10 mouse cellular contexts compared by ENCODE assay signal in the genomic region with DNA sequence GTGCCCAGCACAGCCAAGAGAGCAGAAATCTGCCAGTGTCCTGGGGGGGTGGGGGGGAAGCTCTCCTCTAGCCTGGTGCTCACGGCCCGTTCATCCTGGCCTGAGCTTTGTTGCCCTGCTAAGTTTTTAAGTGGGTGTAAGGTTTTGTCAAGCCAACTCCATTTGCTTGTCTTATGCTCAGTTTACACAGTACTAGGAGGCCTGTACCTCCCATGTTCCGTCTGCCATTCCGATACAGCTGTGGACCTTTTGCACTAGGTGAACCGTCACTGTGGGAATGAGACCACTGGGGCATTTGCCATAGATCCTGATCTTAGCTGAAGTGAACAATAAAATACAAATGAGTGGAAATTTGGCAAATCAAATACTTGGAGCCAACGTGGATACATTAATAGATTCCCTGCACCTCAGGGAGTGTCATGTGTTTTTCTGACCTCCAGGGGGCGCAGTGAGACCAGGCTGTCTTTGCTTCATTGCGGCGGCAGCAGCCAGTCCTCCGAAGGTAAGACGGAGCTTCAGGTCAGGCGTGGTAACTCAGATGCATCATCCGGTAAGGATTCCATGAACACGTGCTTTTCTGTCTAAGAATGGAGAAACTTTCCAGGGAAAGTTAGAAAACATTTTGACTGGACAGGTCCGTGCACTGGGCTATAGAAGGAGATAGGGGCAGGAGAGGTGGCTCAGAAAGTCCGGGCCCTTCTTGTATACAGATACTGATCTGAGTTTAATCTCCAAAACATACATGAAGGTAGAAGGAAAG. TPM values are rescaled to one million over a fixed set of nuclear protein-coding genes. Genes with fewer than 3 reads are reported as not detected.
DNase-seq lines count a peak whose midpoint lies in the region; ATAC-seq and TF ChIP-seq lines count a peak whose summit lies in the region.
"Had no signal": no experiment of that assay in that cellular context is flagged by ENCODE, and none has a peak within 500 bp of the region (broad histone marks: within the 10 kb centered on the region; RNA-seq: fewer than 3 reads in every experiment).

No protein-coding gene starts in this region.

- H3K4me3 ChIP-seq in lung, adult 2 months (replicated peaks; ENCODE audit: extremely low read depth, low read depth, low read length): no peak overlapping the region
- H3K4me3 ChIP-seq in olfactory bulb, adult 2 months (ENCODE audit: insufficient read depth, low read depth, low read length): no peak overlapping the region
- H3K4me3 ChIP-seq: erythroblast, embryonic 14.5 days; stomach, embryonic 15.5 days had no signal

- peak; percentile 73 to 79 for DNase-seq in adrenal gland, postnatal 36 days
- DNase-seq in embryo, embryonic 9.5 days (ENCODE audit: extremely low spot score): peak; percentile 63
- DNase-seq in heart, postnatal 10 days: peak; percentile 62 to 79
- DNase-seq in kidney, postnatal 36 days: peak; percentile 56 to 85
- peak; percentile 52 for DNase-seq in lung, adult 2 months
- DNase-seq in thymus, postnatal 4 days: peak; percentile 78

- H3K27ac ChIP-seq in olfactory bulb, adult 2 months (ENCODE audit: insufficient read depth, low read depth, low read length): no peak overlapping the region
- H3K27ac ChIP-seq: stomach, embryonic 15.5 days had no signal

- ATAC-seq in CD4-positive, CD25-positive, alpha-beta regulatory T cell, adult 4 months: peak; percentile 41

- TF ChIP-seq CTCF in lung, adult 2 months (IDR thresholded peaks at IDR 0.05; ENCODE audit: insufficient read depth, low read length): peak; percentile 89
- peak; percentile 79 for TF ChIP-seq CTCF in olfactory bulb, adult 2 months (IDR thresholded peaks at IDR 0.05; ENCODE audit: insufficient read depth, low read depth, low read length)

- H3K4me1 ChIP-seq in lung, adult 2 months (ENCODE audit: control insufficient read depth, insufficient read depth, low read length): no peaks in the 10 kb centered on the region
- no peaks in the 10 kb centered on the region for H3K4me1 ChIP-seq in olfactory bulb, adult 2 months (ENCODE audit: control insufficient read depth, insufficient read depth, low read length)
- H3K4me1 ChIP-seq: stomach, embryonic 15.5 days had no signal

- WGBS in lung, adult 2 months: 36% methylated on average over 16 of the region's 16 CpGs
- WGBS in olfactory bulb, adult 2 months: 33% methylated on average over 16 of the region's 16 CpGs

- no peak for TF ChIP-seq POLR2A in lung, adult 2 months (IDR thresholded peaks at IDR 0.05; ENCODE audit: borderline replicate concordance, extremely low read depth, low read depth, low read length)
- TF ChIP-seq POLR2A in olfactory bulb, adult 2 months (IDR thresholded peaks at IDR 0.05; ENCODE audit: insufficient read depth, low read depth, low read length): no peak

- intact Hi-C loops in heart, postnatal 10 days (cut with DNase I): loop anchor here (2.0 to 10.0 kb wide), 4 partner anchors 170 to 1130 kb away; no protein-coding TSS in a partner anchor

RNA-seq across cellular contexts. Expression of gene Smco2, which starts 25.0 kb away (rescaled TPM):
- not detected for polyA plus RNA-seq in CD4-positive, CD25-positive, alpha-beta regulatory T cell, adult 4 months (2017; shearing (Covaris generic))
- total RNA-seq in adrenal gland, postnatal 36 days (2021): not detected
- total RNA-seq in heart, postnatal 10 days (2021): under 1 TPM; 0.40 to 0.62 TPM
- 0.12 TPM in 1 of 2 replicates, not detected in the other for polyA plus RNA-seq in lung, adult 2 months (2012; rRNA removed)
- polyA plus RNA-seq in olfactory bulb, adult 2 months (2012; ENCODE audit: insufficient read depth, insufficient read length, low replicate concordance, missing spikeins): not detected in 2 replicates
- polyA plus RNA-seq: erythroblast, embryonic 14.5 days; stomach, embryonic 15.5 days had no signal

RNA-seq across cellular contexts. Expression of gene Arntl2, which starts 29.1 kb away (rescaled TPM):
- 1 to 10 TPM; 1.3 to 1.7 TPM for polyA plus RNA-seq in CD4-positive, CD25-positive, alpha-beta regulatory T cell, adult 4 months (2017; shearing (Covaris generic))
- 1 to 10 TPM; 1.7 to 2.7 TPM for total RNA-seq in adrenal gland, postnatal 36 days (2021)
- 1 to 10 TPM; 1.4 to 1.5 TPM for total RNA-seq in heart, postnatal 10 days (2021)
- polyA plus RNA-seq in lung, adult 2 months (2012; rRNA removed): 1.8 and 3.1 TPM in 2 replicates
- not detected in 2 replicates for polyA plus RNA-seq in olfactory bulb, adult 2 months (2012; ENCODE audit: insufficient read depth, insufficient read length, low replicate concordance, missing spikeins)
- polyA plus RNA-seq: erythroblast, embryonic 14.5 days had no signal
